Mouse (Mus musculus) ES-E14 (cell line): ENCODE results near the gene Ykt6. TPM values are rescaled to one million over a fixed set of nuclear protein-coding genes. Genes with fewer than 3 reads are reported as not detected.
A peak's percentile ranks its signal among the peaks of the same experiment; 100 is the strongest.
"Not testable (repeated sequence)": the region's sequence is repeated elsewhere in the genome, so short reads cannot be mapped to it uniquely, and the experiment has no call there.

Source experiments
- DNase-seq: peaks from one replicate; pipeline ENCODE4 v3.0.0-alpha.2; 2013; ENCODE audit warnings: low read depth, low spot score
- H3K27ac ChIP-seq: 2 replicates; pipeline ENCODE4 v1.5.1; 2012; ENCODE audit warnings: low read depth, mild to moderate bottlenecking, low read length, moderate library complexity, mixed read lengths; ENCODE audit not compliant: poor library complexity, insufficient read depth, severe bottlenecking
- H3K36me3 ChIP-seq: 2 replicates; pipeline ENCODE4 v1.6.1; 2012; ENCODE audit warnings: mild to moderate bottlenecking, low read length, moderate library complexity, mixed read lengths; ENCODE audit not compliant: control insufficient read depth, poor library complexity, insufficient read depth, severe bottlenecking
- H3K4me1 ChIP-seq, 2 experiments: fragments of 150-350 bp in 1 of 2; sonication (generic) in 1 of 2; 2 replicates each; pipeline ENCODE4 v1.6.1; 2012; ENCODE audit warnings: low read length in 2 of 2, mild to moderate bottlenecking in 1 of 2, mixed read lengths in 1 of 2; ENCODE audit not compliant: control insufficient read depth in 2 of 2, insufficient read depth in 2 of 2, poor library complexity in 1 of 2
- H3K4me3 ChIP-seq, 2 experiments: fragments of 150-350 bp in 1 of 2; sonication (generic) in 1 of 2; 2 replicates each; pipeline ENCODE4 v1.5.1; 2012; ENCODE audit warnings: low read length in 2 of 2, low read depth in 1 of 2, mild to moderate bottlenecking in 1 of 2, mixed read lengths in 1 of 2; ENCODE audit not compliant: insufficient read depth in 1 of 2, poor library complexity in 1 of 2, severe bottlenecking in 1 of 2
- H3K9ac ChIP-seq: 2 replicates; pipeline ENCODE4 v1.6.1; 2012; ENCODE audit warnings: low read depth, mild to moderate bottlenecking, low read length, mixed read lengths; ENCODE audit not compliant: poor library complexity, insufficient read depth, severe bottlenecking
- H3K9me3 ChIP-seq: fragments of 150-350 bp; sonication (generic); 2 replicates; pipeline ENCODE4 v1.6.1; 2012; ENCODE audit warnings: low read depth, mild to moderate bottlenecking, low read length; ENCODE audit not compliant: control insufficient read depth, insufficient read depth
- CHD2 ChIP-seq: IDR thresholded peaks from 2 replicates; pipeline ENCODE4 v1.6.1; 2014; ENCODE audit warnings: mild to moderate bottlenecking, low read depth, low read length, inconsistent platforms
- HCFC1 ChIP-seq: IDR thresholded peaks from 2 replicates; pipeline ENCODE4 v1.6.1; 2012; ENCODE audit warnings: low read length, inconsistent platforms, borderline replicate concordance; ENCODE audit not compliant: insufficient read depth
- MAFK ChIP-seq: IDR thresholded peaks from 2 replicates; pipeline ENCODE4 v1.6.1; 2014; ENCODE audit warnings: mild to moderate bottlenecking, low read depth, low read length, inconsistent platforms; ENCODE audit not compliant: insufficient read depth
- ZC3H11A ChIP-seq: IDR thresholded peaks from 2 replicates; pipeline ENCODE4 v1.6.1; 2012; ENCODE audit warnings: low read depth, mild to moderate bottlenecking, inconsistent platforms, low read length, borderline replicate concordance
- ZNF384 ChIP-seq: IDR thresholded peaks from 2 replicates; pipeline ENCODE4 v1.6.1; 2012; ENCODE audit warnings: low read depth, low read length, inconsistent platforms
- in situ Hi-C, 2 experiments: fragments of 600-800 bp; cut with MboI; formaldehyde crosslinking; loops; one replicate each; pipeline ENCODE4 v1.15.1; 2025; ENCODE audit warnings: low sequenced_read_pairs in 2 of 2, inconsistent platforms in 1 of 2; ENCODE audit not compliant: unreplicated experiment in 2 of 2
- total RNA-seq: library from RNA; depleted of rRNA; stranded (reverse); fragments of 300-350 nt; gene quantifications from 2 replicates; pipeline ENCODE4 v1.2.3, GENCODE M21; 2012

Ykt6 gene
- total RNA-seq, 1 experiment = 72.2 TPM

- TF ChIP-seq ZNF384 (no peak), HCFC1 (no peak), CHD2 (no peak), MAFK (no peak), ZC3H11A (no peak)
- in situ Hi-C loops = no loop called here
Measured at GRCm38 (mm10) chr11:5926696-5927220, 28.7 kb upstream of the Ykt6 start.

DNA sequence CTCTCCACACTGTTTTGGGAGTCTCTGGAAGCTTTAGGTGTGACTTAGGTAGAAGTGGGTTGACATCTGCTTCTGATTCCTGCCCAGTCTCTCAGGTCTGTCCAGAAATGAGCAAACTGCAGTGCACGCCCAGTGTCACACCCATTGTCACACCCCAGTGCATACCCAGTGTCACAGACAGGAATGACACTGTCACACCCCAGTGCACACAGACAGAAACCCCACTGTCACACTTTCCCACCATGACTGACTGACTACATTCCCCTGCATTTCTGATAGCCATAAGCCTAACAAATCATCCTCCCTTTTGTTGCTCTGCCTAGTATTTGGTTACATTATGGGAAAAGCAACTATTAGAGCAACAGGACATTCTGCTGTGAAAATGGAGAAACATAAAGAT lies 24.9 kb upstream of the Ykt6 start:
- TF ChIP-seq MAFK (no peak), ZC3H11A (no peak), CHD2 (no peak), HCFC1 (no peak), ZNF384 (no peak)
- no peaks in the 10 kb centered on the region for H3K4me1 ChIP-seq
- 0 out of 2 replicates have a peak, but pooled peaks cover 1% of the 10 kb centered on the region for H3K9me3 ChIP-seq
- in situ Hi-C loops = no loop called here
- no peak for DNase-seq
- H3K9ac ChIP-seq = no peak overlapping the region
- H3K36me3 ChIP-seq = no peaks in the 10 kb centered on the region
- H3K27ac ChIP-seq = no peak overlapping the region
- H3K4me3 ChIP-seq = no peak overlapping the region

More at GRCm38 (mm10) chr11:5926696-5927220, 28.7 kb upstream of the Ykt6 start:
- Histone ChIP-seq H3K4me3 (no peak overlapping the region), H3K9ac (no peak overlapping the region), H3K9me3 (no peaks in the 10 kb centered on the region), H3K27ac (no peak overlapping the region), H3K36me3 (no peaks in the 10 kb centered on the region), H3K4me1 (0 out of 4 replicates have a peak, but pooled peaks cover 0 to 2% of the 10 kb centered on the region in 2 experiments)
- DNase-seq = no peak

DNA sequence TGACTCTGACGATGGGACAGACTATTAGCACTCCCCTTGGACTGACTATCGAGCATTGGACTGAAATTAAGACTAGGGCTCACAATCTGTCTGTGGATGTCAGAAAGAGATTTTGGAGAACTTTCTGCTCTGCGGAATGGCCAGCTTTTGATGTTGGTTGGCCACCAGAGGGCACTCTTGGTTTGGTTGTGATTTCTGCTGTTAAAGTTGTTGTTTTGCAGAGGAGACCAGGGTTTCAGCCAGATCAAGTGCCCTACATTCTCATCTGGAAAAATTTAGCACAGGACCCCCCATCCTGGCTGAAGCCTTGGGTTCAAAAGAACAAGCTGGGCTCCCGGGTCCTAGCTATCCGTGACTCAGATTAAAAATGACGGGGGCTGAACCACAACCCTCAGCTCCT lies 23.5 kb upstream of the Ykt6 start:
- H3K4me1 ChIP-seq, H3K36me3 ChIP-seq, H3K27ac ChIP-seq, in situ Hi-C loops, H3K4me3 ChIP-seq, H3K9ac ChIP-seq, H3K9me3 ChIP-seq, DNase-seq: not testable (repeated sequence)

DNA sequence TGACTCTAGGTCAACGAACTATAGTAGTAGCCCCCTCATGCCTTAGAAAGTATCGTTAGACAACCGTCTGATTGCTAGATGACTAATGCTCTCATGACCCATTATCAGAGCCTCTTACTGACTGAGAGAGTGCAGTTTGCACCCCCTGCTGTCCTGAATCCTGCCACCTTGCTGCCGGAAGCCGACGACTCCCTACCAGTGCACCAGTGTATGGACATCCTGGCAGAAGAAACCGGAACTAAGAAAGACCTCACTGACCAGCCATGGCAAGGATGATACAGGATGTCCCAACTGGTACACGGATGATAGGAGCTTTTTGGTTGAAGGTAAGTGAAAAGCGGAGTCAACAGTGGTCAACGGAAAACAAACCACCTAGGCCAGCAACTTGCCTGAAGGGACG lies 21.0 kb upstream of the Ykt6 start:
- H3K4me1 ChIP-seq, H3K36me3 ChIP-seq, in situ Hi-C loops, DNase-seq, H3K27ac ChIP-seq, H3K9ac ChIP-seq, H3K4me3 ChIP-seq, H3K9me3 ChIP-seq: not testable (repeated sequence)

GRCm38 (mm10) chr11:5942966-5943365 lies 12.5 kb upstream of the Ykt6 start:
- Histone ChIP-seq H3K4me3 (no peak overlapping the region), H3K27ac (peak overlapping the region; percentile 54), H3K9ac (no peak overlapping the region), H3K36me3 (no peaks in the 10 kb centered on the region), H3K4me1 (peaks cover 0 to 14% of the 10 kb centered on the region in 2 experiments; a peak in 2 of 4 replicates), H3K9me3 (no peaks in the 10 kb centered on the region)
- DNase-seq = peak; percentile 60
- TF ChIP-seq ZNF384 = no peak
- 0 out of 2 replicates have a peak, but pooled peaks have one; percentile 17 for TF ChIP-seq HCFC1
- in situ Hi-C loops = no loop called here
